Mouse (Mus musculus): ENCODE measurements around the gene Slpi.

DNA sequence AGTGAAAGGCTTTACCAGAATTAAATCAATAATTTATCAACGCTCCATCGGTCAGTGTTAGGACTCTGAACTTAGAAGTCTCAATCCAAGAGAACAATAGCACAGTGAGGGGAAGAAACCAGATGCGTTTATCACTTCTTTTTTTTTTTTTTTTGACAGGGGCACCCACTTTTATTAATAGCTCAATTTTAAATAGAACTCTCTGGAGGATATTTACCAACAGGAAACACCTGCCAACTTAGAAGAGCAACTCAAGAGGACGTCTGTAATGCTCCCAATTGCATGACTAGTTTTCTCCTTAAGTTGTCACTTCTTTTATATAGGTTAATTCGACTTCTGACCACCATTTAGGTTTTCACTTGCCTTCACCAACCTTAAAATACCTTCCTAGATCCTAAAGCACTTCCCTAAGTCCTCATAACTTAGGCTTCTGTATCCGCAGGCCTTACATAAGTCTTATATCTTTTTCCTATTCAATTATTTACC is 20.2 kb downstream of the Slpi start:
- TF ChIP-seq GATA1 (IDR thresholded peaks at IDR 0.05; ENCODE audit: low read length) = no peak
- TF ChIP-seq TAL1 (IDR thresholded peaks at IDR 0.05; ENCODE audit: low read length) = no peak

Data from erythroblast, embryonic 14.5 days (primary cell).